ENCODE assay signal across 8 mouse cellular contexts in the genomic region with DNA sequence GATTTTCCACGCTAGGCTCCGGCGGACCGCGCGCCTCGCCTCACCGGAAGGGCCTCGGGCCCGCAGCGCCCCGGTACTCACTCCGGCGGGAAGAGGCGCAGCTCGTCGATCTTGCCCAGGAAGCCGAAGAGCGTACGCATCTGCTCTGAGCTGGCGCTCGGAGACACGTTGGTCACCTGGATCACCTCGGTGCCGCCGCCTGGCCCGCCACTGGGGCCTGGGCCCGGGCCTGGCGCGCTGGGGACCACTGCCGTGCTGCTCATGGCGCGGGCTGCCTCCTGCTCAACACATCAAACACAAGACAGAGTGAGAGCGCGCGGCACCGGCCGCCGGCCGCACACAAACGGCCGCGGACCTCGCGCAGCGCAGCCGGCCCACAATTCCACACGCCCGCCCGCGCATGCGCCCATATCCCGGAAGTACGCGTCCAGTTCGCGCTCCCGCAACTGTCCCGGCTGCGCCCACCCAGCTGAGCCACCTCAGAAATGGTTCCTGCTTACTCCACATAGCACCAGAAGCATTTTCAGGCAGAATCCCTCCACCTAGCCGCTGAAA. TPM values are rescaled to one million over a fixed set of nuclear protein-coding genes. Genes with fewer than 3 reads are reported as not detected.
DNase-seq lines count a peak whose midpoint lies in the region; ATAC-seq and TF ChIP-seq lines count a peak whose summit lies in the region.

No protein-coding gene starts in this region.

- DNase-seq in gastrocnemius, adult 2 months = peak; percentile 92
- peak; percentile 96 for DNase-seq in hindbrain, postnatal 0 days (ENCODE audit: low spot score)
- DNase-seq in left cerebral cortex, adult 2 months (ENCODE audit: extremely low spot score in 1 of 2, low spot score in 2 of 2) = peak; percentile 88 to 90
- DNase-seq in retina, postnatal 7 days (ENCODE audit: low read depth, low spot score) = peak; percentile 85
- peak; percentile 78 to 80 for DNase-seq in urinary bladder, adult 18-20 months (ENCODE audit: low spot score in 2 of 2)

- H3K27ac ChIP-seq in gastrocnemius, adult 2 months = peak overlapping the region; percentile 91
- peak overlapping the region; percentile 94 for H3K27ac ChIP-seq in hindbrain, postnatal 0 days
- H3K27ac ChIP-seq in left cerebral cortex, adult 2 months = peak overlapping the region; percentile 85
- peak overlapping the region; percentile 58 for H3K27ac ChIP-seq in macrophage

- peak overlapping the region; percentile 99 for H3K4me3 ChIP-seq in gastrocnemius, adult 2 months
- peak overlapping the region; percentile 93 for H3K4me3 ChIP-seq in hindbrain, postnatal 0 days (ENCODE audit: low read length)
- H3K4me3 ChIP-seq in left cerebral cortex, adult 2 months = peak overlapping the region; percentile 74
- peak overlapping the region; percentile 69 for H3K4me3 ChIP-seq in macrophage (ENCODE audit: inconsistent target)

- H3K36me3 ChIP-seq in hindbrain, postnatal 0 days (ENCODE audit: insufficient read depth, low read length) = no peaks in the 10 kb centered on the region
- H3K36me3 ChIP-seq in macrophage (ENCODE audit: inconsistent target) = peaks cover 7% of the 10 kb centered on the region

- under 1% methylated on average over 56 of the region's 61 CpGs for WGBS in hindbrain, postnatal 0 days
- WGBS in macrophage (ENCODE audit: missing documents) = 2% methylated on average over 55 of the region's 61 CpGs

- no peaks in the 10 kb centered on the region for H3K27me3 ChIP-seq in hindbrain, postnatal 0 days (ENCODE audit: insufficient read depth, low read length)

- peaks cover 17% of the 10 kb centered on the region for H3K4me1 ChIP-seq in hindbrain, postnatal 0 days (ENCODE audit: insufficient read depth, low read length)

- intact Hi-C loops in gastrocnemius, adult 2 months (cut with DNase I) = loop anchor here (5.0 to 10.0 kb wide), 2 partner anchors 109 to 497 kb away; a partner anchor contains a TSS
- intact Hi-C loops in left cerebral cortex, adult 2 months (cut with DNase I) = loop anchor here (1.0 kb wide), 1 partner anchor 83 kb away; no protein-coding TSS in a partner anchor

- H3K9me3 ChIP-seq in hindbrain, postnatal 0 days (ENCODE audit: low read length) = no peaks in the 10 kb centered on the region

- H3K79me2 ChIP-seq in macrophage (ENCODE audit: inconsistent target) = peaks cover 96% of the 10 kb centered on the region

- 0 out of 2 replicates have a peak, but pooled peaks have one; percentile 4 for TF ChIP-seq CTCF in gastrocnemius, adult 2 months (IDR thresholded peaks at IDR 0.05)
- TF ChIP-seq CTCF in hindbrain, postnatal 0 days (IDR thresholded peaks at IDR 0.05; ENCODE audit: low read depth) = no peak
- TF ChIP-seq CTCF in left cerebral cortex, adult 2 months (IDR thresholded peaks at IDR 0.05) = no peak

- H3K9ac ChIP-seq in hindbrain, postnatal 0 days (replicated peaks; ENCODE audit: low read length) = peak overlapping the region; percentile 92

- peak overlapping the region; percentile 93 for H3K4me2 ChIP-seq in hindbrain, postnatal 0 days (ENCODE audit: low read depth, low read length)

- ATAC-seq in activated CD4-positive, CD25-positive, alpha-beta regulatory T cell, adult 4 months = peak; percentile 81
- ATAC-seq in common myeloid progenitor, adult 5-6 weeks (replicated peaks; ENCODE audit: low read depth, poor library complexity, severe bottlenecking) = peak; percentile 65
- ATAC-seq in hindbrain, postnatal 0 days = peak; percentile 95

RNA-seq across cellular contexts. Expression of a gene that starts 5.0 kb away (rescaled TPM):
- 100 to 1,000 TPM; 142 to 145 TPM for polyA plus RNA-seq in activated CD4-positive, CD25-positive, alpha-beta regulatory T cell, adult 4 months (2017; shearing (Covaris generic))
- total RNA-seq in common myeloid progenitor, adult 5-6 weeks (2017) = 356 and 358 TPM in 2 replicates
- 10 to 100 TPM; 46.5 to 51.9 TPM for total RNA-seq in gastrocnemius, adult 2 months (2021)
- 159 and 182 TPM in 2 replicates for total RNA-seq in hindbrain, postnatal 0 days (2014; rRNA removed)
- 180 and 182 TPM in 2 replicates for polyA plus RNA-seq in hindbrain, postnatal 0 days (2015; fragmentation: Nextera tagmentation; extraction: Ambion mirVana)
- 100 to 1,000 TPM; 181 to 183 TPM for total RNA-seq in left cerebral cortex, adult 2 months (2021)
- 1,000 to 10,000 TPM in 15 of 26 experiments, 100 to 1,000 TPM in 11; 834 to 1,449 (median 1,045) TPM for total RNA-seq in macrophage (2018; cell fraction: chromatin; rRNA removed)
- 10 to 100 TPM; 30.6 to 82.5 (median 45.5) TPM for total RNA-seq in macrophage (2018; cell fraction: cytosol; rRNA removed)
- 100 to 1,000 TPM; 381 to 952 (median 722) TPM for total RNA-seq in macrophage (2018; cell fraction: nucleus; rRNA removed)
- polyA plus RNA-seq in macrophage (2018) = 69.0 to 102 TPM (median 89.7 TPM) in 3 replicates

RNA-seq across cellular contexts. Expression of a gene that starts 5.0 kb away (rescaled TPM):
- polyA plus RNA-seq in activated CD4-positive, CD25-positive, alpha-beta regulatory T cell, adult 4 months (2017; shearing (Covaris generic)) = 10 to 100 TPM; 30.1 to 33.9 TPM
- total RNA-seq in common myeloid progenitor, adult 5-6 weeks (2017) = 37.2 and 66.5 TPM in 2 replicates
- total RNA-seq in gastrocnemius, adult 2 months (2021) = 1 to 10 TPM; 7.1 to 8.9 TPM
- 30.9 and 41.8 TPM in 2 replicates for total RNA-seq in hindbrain, postnatal 0 days (2014; rRNA removed)
- polyA plus RNA-seq in hindbrain, postnatal 0 days (2015; fragmentation: Nextera tagmentation; extraction: Ambion mirVana) = 47.7 and 48.7 TPM in 2 replicates
- 10 to 100 TPM; 26.6 to 27.7 TPM for total RNA-seq in left cerebral cortex, adult 2 months (2021)
- total RNA-seq in macrophage (2018; cell fraction: chromatin; rRNA removed) = 10 to 100 TPM in 13 of 26 experiments, 1 to 10 TPM in 13; 1.3 to 25.7 (median 10.0) TPM
- total RNA-seq in macrophage (2018; cell fraction: cytosol; rRNA removed) = 10 to 100 TPM in 25 of 26 experiments, 1 to 10 TPM in 1; 9.0 to 16.7 (median 13.2) TPM
- total RNA-seq in macrophage (2018; cell fraction: nucleus; rRNA removed) = 10 to 100 TPM in 13 of 26 experiments, 1 to 10 TPM in 13; 3.1 to 18.6 (median 9.8) TPM
- polyA plus RNA-seq in macrophage (2018) = 12.5 to 18.6 TPM (median 13.5 TPM) in 3 replicates

Comparison
In these comparisons a context has a peak if more than half of its experiments do, and no peak if none do; other contexts are left out.
1. Peak in every context shown above with its lines: DNase-seq, ATAC-seq, H3K4me3 ChIP-seq and H3K27ac ChIP-seq.